Mouse (Mus musculus): ENCODE data around the gene Tars.

Gene Tars

GRCm38 (mm10) chr15:11380087-11380530 is 19.4 kb downstream of the Tars start:
- ChIA-PET CTCF (interaction anchor here (0.5 to 2.5 kb wide), 38 partner anchors 9 to 511 kb away, joined by 3 to 36 read pairs (median 4); partner anchors contain the start of genes Tars (in 3 of the 4) and Rxfp3 (in 2 of the 4)), POLR2A (interaction anchor here (0.5 to 11.9 kb wide), 14 partner anchors 9 to 403 kb away, joined by 3 to 105 read pairs (median 4); partner anchors contain the start of genes Amacr (in 2 of the 4) and Tars (in 2 of the 4))

- ChIA-PET CTCF (interaction anchor here (0.5 to 2.5 kb wide), 34 partner anchors 8 to 510 kb away, joined by 3 to 36 read pairs (median 4); partner anchors contain the start of genes Tars (in 3 of the 4) and Rxfp3 (in 2 of the 4)), POLR2A (interaction anchor here (0.5 to 2.2 kb wide), 16 partner anchors 9 to 402 kb away, joined by 3 to 9 read pairs (median 4); partner anchors contain the start of genes Amacr (in 2 of the 4) and Tars (in 2 of the 4))
Observed at GRCm38 (mm10) chr15:11379431-11380086, 19.9 kb downstream of the Tars start.

GRCm38 (mm10) chr15:11370477-11371085 is 28.9 kb downstream of the Tars start:
- ChIA-PET POLR2A (interaction anchor here (0.6 to 1.1 kb wide), 4 partner anchors 8 to 666 kb away, joined by 3 to 5 read pairs (median 3); no protein-coding TSS in a partner anchor), CTCF (interaction anchor here in 2 of 4 experiments (0.6 to 1.0 kb wide), 4 partner anchors 9 to 51 kb away, joined by 3 read pairs; no protein-coding TSS in a partner anchor)

- POLR2A ChIA-PET: interaction anchor here in 1 of 4 experiments (1.2 kb wide), 1 partner anchor 15 kb away, joined by 3 read pairs; no protein-coding TSS in a partner anchor
- CTCF ChIA-PET: interaction anchor here in 2 of 4 experiments (0.6 to 1.0 kb wide), 3 partner anchors 10 to 267 kb away, joined by 3 to 5 read pairs (median 5); no protein-coding TSS in a partner anchor
Observed at GRCm38 (mm10) chr15:11369572-11369971, 29.9 kb downstream of the Tars start.

- CTCF ChIA-PET: interaction anchor here in 1 of 4 experiments (0.7 to 0.9 kb wide), 2 partner anchors 16 to 356 kb away, joined by 3 to 7 read pairs; no protein-coding TSS in a partner anchor
Observed at GRCm38 (mm10) chr15:11364795-11365194, 34.7 kb downstream of the Tars start.

GRCm38 (mm10) chr15:11364112-11364511 is 35.4 kb downstream of the Tars start:
- CTCF ChIA-PET: interaction anchor here in 1 of 4 experiments (0.9 to 2.0 kb wide), 2 partner anchors 16 to 356 kb away, joined by 3 to 4 read pairs; no protein-coding TSS in a partner anchor
- POLR2A ChIA-PET: interaction anchor here in 3 of 4 experiments (0.6 to 0.8 kb wide), 3 partner anchors 15 to 650 kb away, joined by 3 to 5 read pairs (median 3); partner anchors contain the start of gene Rai14 (in 1 of the 3)

More at GRCm38 (mm10) chr15:11364795-11365194, 34.7 kb downstream of the Tars start:
- POLR2A ChIA-PET: interaction anchor here in 1 of 4 experiments (1.6 kb wide), 1 partner anchor 19 kb away, joined by 4 read pairs; no protein-coding TSS in a partner anchor

GRCm38 (mm10) chr15:11361824-11362223 is 37.6 kb downstream of the Tars start:
- ChIA-PET CTCF (no interaction called here), POLR2A (no interaction called here)

GRCm38 (mm10) chr15:11360888-11361287 is 38.6 kb downstream of the Tars start:
- POLR2A ChIA-PET: interaction anchor here in 1 of 4 experiments (0.6 kb wide), 1 partner anchor 26 kb away, joined by 3 read pairs; no protein-coding TSS in a partner anchor
- CTCF ChIA-PET: no interaction called here

GRCm38 (mm10) chr15:11357501-11357900 is 42.0 kb downstream of the Tars start:
- CTCF ChIA-PET: interaction anchor here in 2 of 4 experiments (0.6 to 1.5 kb wide), 4 partner anchors 10 to 145 kb away, joined by 3 to 7 read pairs (median 3); partner anchors contain the start of gene Tars (in 1 of the 2)

GRCm38 (mm10) chr15:11355865-11356264 is 43.6 kb downstream of the Tars start:
- ChIA-PET CTCF (interaction anchor here in 1 of 4 experiments (1.6 kb wide), 1 partner anchor 24 kb away, joined by 7 read pairs; no protein-coding TSS in a partner anchor), POLR2A (interaction anchor here in 2 of 4 experiments (0.5 to 1.2 kb wide), 3 partner anchors 24 to 564 kb away, joined by 3 to 4 read pairs (median 3); no protein-coding TSS in a partner anchor)

More at GRCm38 (mm10) chr15:11357501-11357900, 42.0 kb downstream of the Tars start:
- POLR2A ChIA-PET: interaction anchor here in 3 of 4 experiments (0.6 to 1.5 kb wide), 7 partner anchors 14 to 380 kb away, joined by 3 to 6 read pairs (median 4); partner anchors contain the start of gene Amacr (in 1 of the 3)

GRCm38 (mm10) chr15:11339467-11340180 is 59.8 kb downstream of the Tars start:
- ChIA-PET POLR2A (interaction anchor here in 2 of 4 experiments (0.6 to 1.2 kb wide), 3 partner anchors 19 to 417 kb away, joined by 3 read pairs; no protein-coding TSS in a partner anchor), CTCF (no interaction called here)

All from embryonic stem cell, embryonic (primary cell).